ENCODE assay signal across 8 mouse cellular contexts in genomic region chr9:67049086-67049824, GRCm38 (mm10). TPM values are rescaled to one million over a fixed set of nuclear protein-coding genes. Genes with fewer than 3 reads are reported as not detected.
DNase-seq lines count a peak whose midpoint lies in the region; ATAC-seq and TF ChIP-seq lines count a peak whose summit lies in the region.

Tpm1 (minus strand) TSS chr9:67049406.

- peak within 1 kb of the TSS; percentile 84 for H3K27ac ChIP-seq in hindbrain, embryonic 10.5 days
- H3K27ac ChIP-seq in lung, postnatal 0 days (ENCODE audit: low read length): peak within 1 kb of the TSS; percentile 89

- H3K36me3 ChIP-seq in hindbrain, embryonic 10.5 days: no peaks in the 10 kb centered on the region
- no peaks in the 10 kb centered on the region for H3K36me3 ChIP-seq in lung, postnatal 0 days (ENCODE audit: insufficient read depth, low read length)

- TF ChIP-seq CTCF in Patski (IDR thresholded peaks at IDR 0.05): no peak
- peak; percentile 27; the same call in 1 of the 2 replicates for TF ChIP-seq CTCF in lung, postnatal 0 days (IDR thresholded peaks at IDR 0.05)

- peak within 1 kb of the TSS; percentile 88 for H3K4me2 ChIP-seq in lung, postnatal 0 days (replicated peaks; ENCODE audit: low read depth, low read length)

- WGBS in hindbrain, embryonic 10.5 days: under 1% methylated on average over 51 of the region's 51 CpGs
- WGBS in lung, postnatal 0 days: 1% methylated on average over 46 of the region's 51 CpGs

- in situ Hi-C loops in Patski (cut with MboI; ENCODE audit: low pct_unique_long_range_greater_than_20kb): loop anchor here (5.0 to 10.0 kb wide), 5 partner anchors 33 to 223 kb away; no protein-coding TSS in a partner anchor

- CTCF ChIA-PET in Patski (lab: Charles Lee): interaction anchor here (0.8 to 4.5 kb wide), 8 partner anchors 12 to 163 kb away, joined by 3 to 24 read pairs (median 6); no protein-coding TSS in a partner anchor

- H3K9me3 ChIP-seq in hindbrain, embryonic 10.5 days: no peaks in the 10 kb centered on the region
- no peaks in the 10 kb centered on the region for H3K9me3 ChIP-seq in lung, postnatal 0 days (ENCODE audit: low read length)

- H3K4me3 ChIP-seq in hindbrain, embryonic 10.5 days: peak within 1 kb of the TSS; percentile 65
- peak within 1 kb of the TSS; percentile 66 for H3K4me3 ChIP-seq in lung, postnatal 0 days (ENCODE audit: low read depth, low read length)

- H3K9ac ChIP-seq in lung, postnatal 0 days (replicated peaks; ENCODE audit: low read depth): peak within 1 kb of the TSS; percentile 69

- POLR2A ChIA-PET in Patski (lab: Charles Lee): interaction anchor here (0.8 to 4.4 kb wide), 27 partner anchors 8 to 180 kb away, joined by 3 to 42 read pairs (median 6); no protein-coding TSS in a partner anchor

- peak; percentile 70 for ATAC-seq in Patski
- ATAC-seq in frontal cortex, adult (ENCODE audit: low TSS enrichment): peak; percentile 39
- peak; percentile 89 for ATAC-seq in lung, postnatal 0 days

- no peaks in the 10 kb centered on the region for H3K27me3 ChIP-seq in Patski
- H3K27me3 ChIP-seq in hindbrain, embryonic 10.5 days (ENCODE audit: insufficient read depth, poor library complexity, severe bottlenecking): peaks cover 62% of the 10 kb centered on the region
- H3K27me3 ChIP-seq in lung, postnatal 0 days (replicated peaks; ENCODE audit: insufficient read depth, low read length): no peaks in the 10 kb centered on the region

- H3K4me1 ChIP-seq in hindbrain, embryonic 10.5 days (replicated peaks): peaks cover 49% of the 10 kb centered on the region
- peaks cover 8% of the 10 kb centered on the region; the same call in 1 of the 2 replicates for H3K4me1 ChIP-seq in lung, postnatal 0 days (ENCODE audit: insufficient read depth, low read depth, low read length)

- no peak for DNase-seq in Patski (ENCODE audit: low read depth, low spot score)
- peak; percentile 62 for DNase-seq in cerebellum, adult 9-10 months
- DNase-seq in hindbrain, embryonic 10.5 days (ENCODE audit: low spot score): peak; percentile 83
- DNase-seq in layer of hippocampus, adult 9-11 months: peak; percentile 64
- peak; percentile 95 for DNase-seq in lung, postnatal 0 days (ENCODE audit: low spot score)
- peak; percentile 74 for DNase-seq in ovary, postnatal 10 days (ENCODE audit: low spot score)
- DNase-seq in yolk sac, embryonic 10.5 days (ENCODE audit: low spot score): peak; percentile 87

- no peak for TF ChIP-seq EP300 in lung, postnatal 0 days (IDR thresholded peaks at IDR 0.05)

RNA-seq across cellular contexts. Expression of gene Tpm1, which starts in this region (rescaled TPM):
- 2,726 TPM for polyA plus RNA-seq in Patski (2021)
- polyA plus RNA-seq in hindbrain, embryonic 10.5 days (2016; fragmentation: Nextera tagmentation; extraction: Ambion mirVana): 293 and 315 TPM in 2 replicates
- polyA plus RNA-seq in lung, postnatal 0 days (2015; fragmentation: Nextera tagmentation; extraction: Ambion mirVana): 695 and 781 TPM in 2 replicates

Comparison
In these comparisons a context has a peak if more than half of its experiments do, and no peak if none do; other contexts are left out.
1. ATAC-seq: peak in every context shown above with its lines; median percentile 89 in lung, postnatal 0 days; 70 in Patski; 39 in frontal cortex, adult.